Mouse (Mus musculus) induced T-regulatory cell, adult 2 months (primary cell): ENCODE data around the gene Anks4b.

Experiments
- DNase-seq: peaks from one replicate; pipeline ENCODE4 v3.0.0-alpha.2; 2012; ENCODE audit warnings: low read depth

Anks4b gene

GRCm38 (mm10) chr7:120173603-120174244 lies at the start of gene Anks4b:
Anks4b (plus strand) TSS chr7:120173858.
- no peak for DNase-seq

GRCm38 (mm10) chr7:120124844-120125243 lies 48.8 kb upstream of the Anks4b start:
- peak; percentile 57 for DNase-seq

- DNase-seq: no peak
These were observed 46.5 kb upstream of the Anks4b start for GRCm38 (mm10) chr7:120126976-120127685.

- no peak for DNase-seq
These were observed 46.0 kb upstream of the Anks4b start for GRCm38 (mm10) chr7:120127686-120128059.

GRCm38 (mm10) chr7:120128951-120129350 lies 44.7 kb upstream of the Anks4b start:
- DNase-seq: no peak

- DNase-seq: no peak
These were observed 30.9 kb upstream of the Anks4b start for GRCm38 (mm10) chr7:120142743-120143142.

GRCm38 (mm10) chr7:120145191-120145590 lies 28.5 kb upstream of the Anks4b start, which contains the start of gene Zp2:
Zp2 (minus strand) TSS chr7:120145291.
- DNase-seq: no peak

GRCm38 (mm10) chr7:120150257-120150656 lies 23.4 kb upstream of the Anks4b start:
- DNase-seq: no peak

GRCm38 (mm10) chr7:120150898-120151297 lies 22.8 kb upstream of the Anks4b start:
- no peak for DNase-seq

- DNase-seq: no peak
These were observed 16.7 kb upstream of the Anks4b start for GRCm38 (mm10) chr7:120156841-120157409.

GRCm38 (mm10) chr7:120157575-120158061 lies 16.0 kb upstream of the Anks4b start:
- DNase-seq: no peak

GRCm38 (mm10) chr7:120158121-120158613 lies 15.5 kb upstream of the Anks4b start:
- no peak for DNase-seq

GRCm38 (mm10) chr7:120163581-120164251 lies 9.9 kb upstream of the Anks4b start:
- DNase-seq: no peak

GRCm38 (mm10) chr7:120172188-120172700 lies 1.4 kb upstream of the Anks4b start:
- no peak for DNase-seq

- DNase-seq: no peak
These were observed 1.3 kb downstream of the Anks4b start for GRCm38 (mm10) chr7:120174723-120175504.

GRCm38 (mm10) chr7:120177611-120178010 lies 4.0 kb downstream of the Anks4b start:
- no peak for DNase-seq

- no peak for DNase-seq
These were observed 5.3 kb downstream of the Anks4b start for GRCm38 (mm10) chr7:120178935-120179334.

- DNase-seq: no peak
These were observed 6.9 kb downstream of the Anks4b start for GRCm38 (mm10) chr7:120180547-120180946.

GRCm38 (mm10) chr7:120181401-120182230 lies 8.0 kb downstream of the Anks4b start:
- DNase-seq: no peak

- no peak for DNase-seq
These were observed 9.2 kb downstream of the Anks4b start for GRCm38 (mm10) chr7:120182891-120183290.
